Mouse (Mus musculus) ES-E14 (cell line): ENCODE data around the gene Cfap70. TPM values are rescaled to one million over a fixed set of nuclear protein-coding genes. Genes with fewer than 3 reads are reported as not detected.
A peak's percentile ranks its signal among the peaks of the same experiment; 100 is the strongest.

Experiments
- DNase-seq: peaks from one replicate; pipeline ENCODE4 v3.0.0-alpha.2; 2013; ENCODE audit warnings: low read depth, low spot score
- H3K27ac ChIP-seq: 2 replicates; pipeline ENCODE4 v1.5.1; 2012; ENCODE audit warnings: low read depth, mild to moderate bottlenecking, low read length, moderate library complexity, mixed read lengths; ENCODE audit not compliant: poor library complexity, insufficient read depth, severe bottlenecking
- H3K36me3 ChIP-seq: 2 replicates; pipeline ENCODE4 v1.6.1; 2012; ENCODE audit warnings: mild to moderate bottlenecking, low read length, moderate library complexity, mixed read lengths; ENCODE audit not compliant: control insufficient read depth, poor library complexity, insufficient read depth, severe bottlenecking
- H3K4me1 ChIP-seq, 2 experiments: fragments of 150-350 bp in 1 of 2; sonication (generic) in 1 of 2; 2 replicates each; pipeline ENCODE4 v1.6.1; 2012; ENCODE audit warnings: low read length in 2 of 2, mild to moderate bottlenecking in 1 of 2, mixed read lengths in 1 of 2; ENCODE audit not compliant: control insufficient read depth in 2 of 2, insufficient read depth in 2 of 2, poor library complexity in 1 of 2
- H3K4me3 ChIP-seq, 2 experiments: fragments of 150-350 bp in 1 of 2; sonication (generic) in 1 of 2; 2 replicates each; pipeline ENCODE4 v1.5.1; 2012; ENCODE audit warnings: low read length in 2 of 2, low read depth in 1 of 2, mild to moderate bottlenecking in 1 of 2, mixed read lengths in 1 of 2; ENCODE audit not compliant: insufficient read depth in 1 of 2, poor library complexity in 1 of 2, severe bottlenecking in 1 of 2
- H3K9ac ChIP-seq: 2 replicates; pipeline ENCODE4 v1.6.1; 2012; ENCODE audit warnings: low read depth, mild to moderate bottlenecking, low read length, mixed read lengths; ENCODE audit not compliant: poor library complexity, insufficient read depth, severe bottlenecking
- H3K9me3 ChIP-seq: fragments of 150-350 bp; sonication (generic); 2 replicates; pipeline ENCODE4 v1.6.1; 2012; ENCODE audit warnings: low read depth, mild to moderate bottlenecking, low read length; ENCODE audit not compliant: control insufficient read depth, insufficient read depth
- CHD2 ChIP-seq: IDR thresholded peaks from 2 replicates; pipeline ENCODE4 v1.6.1; 2014; ENCODE audit warnings: mild to moderate bottlenecking, low read depth, low read length, inconsistent platforms
- HCFC1 ChIP-seq: IDR thresholded peaks from 2 replicates; pipeline ENCODE4 v1.6.1; 2012; ENCODE audit warnings: low read length, inconsistent platforms, borderline replicate concordance; ENCODE audit not compliant: insufficient read depth
- MAFK ChIP-seq: IDR thresholded peaks from 2 replicates; pipeline ENCODE4 v1.6.1; 2014; ENCODE audit warnings: mild to moderate bottlenecking, low read depth, low read length, inconsistent platforms; ENCODE audit not compliant: insufficient read depth
- ZC3H11A ChIP-seq: IDR thresholded peaks from 2 replicates; pipeline ENCODE4 v1.6.1; 2012; ENCODE audit warnings: low read depth, mild to moderate bottlenecking, inconsistent platforms, low read length, borderline replicate concordance
- ZNF384 ChIP-seq: IDR thresholded peaks from 2 replicates; pipeline ENCODE4 v1.6.1; 2012; ENCODE audit warnings: low read depth, low read length, inconsistent platforms
- in situ Hi-C, 2 experiments: fragments of 600-800 bp; cut with MboI; formaldehyde crosslinking; loops; one replicate each; pipeline ENCODE4 v1.15.1; 2025; ENCODE audit warnings: low sequenced_read_pairs in 2 of 2, inconsistent platforms in 1 of 2; ENCODE audit not compliant: unreplicated experiment in 2 of 2
- total RNA-seq: library from RNA; depleted of rRNA; stranded (reverse); fragments of 300-350 nt; gene quantifications from 2 replicates; pipeline ENCODE4 v1.2.3, GENCODE M21; 2012; rRNA removed

The Cfap70 gene
- total RNA-seq, 1 experiment: 0.36 TPM

- peak overlapping the region; percentile 81 for H3K27ac ChIP-seq
- peak overlapping the region; percentile 99 for H3K9ac ChIP-seq
- peak overlapping the region; percentile 85 to 97 for H3K4me3 ChIP-seq
- in situ Hi-C loops: no loop called here
- H3K36me3 ChIP-seq: peaks cover 4% of the 10 kb centered on the region
- no peak for TF ChIP-seq ZNF384
- no peak for TF ChIP-seq HCFC1
- TF ChIP-seq ZC3H11A: no peak
- TF ChIP-seq MAFK: no peak
- no peak for TF ChIP-seq CHD2
- H3K4me1 ChIP-seq: no peaks in the 10 kb centered on the region
- no peaks in the 10 kb centered on the region; the same call in 1 of the 2 replicates for H3K9me3 ChIP-seq
- no peak for DNase-seq
Observed at GRCm38 (mm10) chr14:20347441-20347990, 104.5 kb downstream of the Cfap70 start.

DNA sequence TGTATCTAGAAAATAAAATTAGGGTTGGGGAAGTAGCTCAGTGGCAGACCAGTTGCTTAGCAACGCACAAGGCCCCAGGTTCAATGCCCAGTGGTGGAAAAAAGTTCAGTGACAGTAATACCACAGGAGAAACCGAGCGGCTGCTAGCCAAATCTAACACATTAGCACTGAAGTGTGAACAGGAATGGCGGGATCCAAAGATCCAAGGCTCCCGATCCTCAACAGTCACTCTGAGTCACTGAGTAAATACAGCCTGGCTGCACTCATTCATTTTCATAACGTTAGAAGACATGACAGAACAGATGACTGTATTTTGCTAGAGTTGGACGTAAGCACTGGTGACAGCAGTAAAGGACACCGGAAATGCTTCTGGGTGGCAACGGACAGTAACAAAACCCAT is 106.1 kb downstream of the Cfap70 start:
- Histone ChIP-seq H3K9me3 (no peaks in the 10 kb centered on the region; the same call in 1 of the 2 replicates), H3K9ac (no peak overlapping the region), H3K27ac (no peak overlapping the region), H3K4me1 (no peaks in the 10 kb centered on the region), H3K36me3 (peaks cover 2% of the 10 kb centered on the region), H3K4me3 (no peak overlapping the region)
- TF ChIP-seq ZNF384 (no peak), MAFK (no peak), CHD2 (no peak), HCFC1 (no peak), ZC3H11A (no peak)
- DNase-seq: no peak
- in situ Hi-C loops: no loop called here

Other genes starting within 250 kb of the Cfap70 start
- gene Kcnk16, start 183.0 kb downstream of the Cfap70 start, total RNA-seq: 0.26 TPM in 1 of 2 replicates, not detected in the other
- gene Nudt13, start 157.5 kb downstream of the Cfap70 start, total RNA-seq: 9.4 and 13.7 TPM in 2 replicates
- gene Ecd, start 104.1 kb downstream of the Cfap70 start, total RNA-seq: 35.1 and 53.5 TPM in 2 replicates
- gene Fam149b, start 104.1 kb downstream of the Cfap70 start, total RNA-seq: 18.0 and 19.6 TPM in 2 replicates
- gene Dnajc9, start 63.3 kb downstream of the Cfap70 start, total RNA-seq: 54.4 and 72.4 TPM in 2 replicates
- 95.4 and 96.3 TPM in 2 replicates for gene Mrps16, start 58.6 kb downstream of the Cfap70 start, total RNA-seq
- 37.3 and 55.2 TPM in 2 replicates for gene Anxa7, start 27.9 kb upstream of the Cfap70 start, total RNA-seq
- 1.1 and 1.7 TPM in 2 replicates for gene Mss51, start 44.7 kb upstream of the Cfap70 start, total RNA-seq
- 30.8 and 32.0 TPM in 2 replicates for gene Ppp3cb, start 94.3 kb upstream of the Cfap70 start, total RNA-seq
- gene Usp54, start 188.8 kb upstream of the Cfap70 start, total RNA-seq: 15.3 and 16.6 TPM in 2 replicates
- 0.16 TPM in 1 of 2 replicates, not detected in the other for gene Myoz1, start 204.3 kb upstream of the Cfap70 start, total RNA-seq
- gene Synpo2l, start 216.1 kb upstream of the Cfap70 start, total RNA-seq: 0.85 and 1.1 TPM in 2 replicates
- 104 TPM in 2 replicates for gene Sec24c, start 222.1 kb upstream of the Cfap70 start, total RNA-seq
- 5.0 and 6.1 TPM in 2 replicates for gene Fut11, start 242.7 kb upstream of the Cfap70 start, total RNA-seq